ENCODE assay signal across 42 mouse cellular contexts in genomic region chr19:46205680-46206079, GRCm38 (mm10). TPM values are rescaled to one million over a fixed set of nuclear protein-coding genes. Genes with fewer than 3 reads are reported as not detected.
"Had no signal": no experiment of that assay in that cellular context is flagged by ENCODE, and none has a peak within 500 bp of the region (broad histone marks: within the 10 kb centered on the region; RNA-seq: fewer than 3 reads in every experiment).

No protein-coding gene starts in this region.

- H3K4me1 ChIP-seq: limb, embryonic 10.5 days; limb, embryonic 12.5 days; limb, embryonic 13.5 days; limb, embryonic 15.5 days; liver, embryonic 12.5 days; liver, embryonic 13.5 days; liver, embryonic 15.5 days; lung, embryonic 15.5 days; megakaryocyte, embryonic 14.5 days; midbrain, embryonic 10.5 days; midbrain, embryonic 12.5 days; midbrain, embryonic 15.5 days; neural tube, embryonic 12.5 days had no signal

- H3K36me3 ChIP-seq: limb, embryonic 10.5 days; limb, embryonic 12.5 days; limb, embryonic 13.5 days; limb, embryonic 15.5 days; liver, embryonic 12.5 days; liver, embryonic 13.5 days; liver, embryonic 15.5 days; lung, embryonic 15.5 days; midbrain, embryonic 10.5 days; midbrain, embryonic 12.5 days; midbrain, embryonic 15.5 days; neural tube, embryonic 12.5 days had no signal

- H3K27ac ChIP-seq: left cerebral cortex, adult 2 months; limb, embryonic 10.5 days; limb, embryonic 12.5 days; limb, embryonic 13.5 days; limb, embryonic 15.5 days; liver, embryonic 12.5 days; liver, embryonic 13.5 days; liver, embryonic 14.5 days; liver, embryonic 15.5 days; lung, embryonic 15.5 days; macrophage; midbrain, embryonic 10.5 days; midbrain, embryonic 12.5 days; midbrain, embryonic 15.5 days; neural tube, embryonic 12.5 days had no signal

- H3K4me3 ChIP-seq: left cerebral cortex, adult 2 months; limb, embryonic 10.5 days; limb, embryonic 12.5 days; limb, embryonic 13.5 days; limb, embryonic 15.5 days; liver, embryonic 12.5 days; liver, embryonic 13.5 days; liver, embryonic 15.5 days; lung, embryonic 15.5 days; megakaryocyte, embryonic 14.5 days; midbrain, embryonic 10.5 days; midbrain, embryonic 12.5 days; midbrain, embryonic 15.5 days; myocyte; neural tube, embryonic 12.5 days had no signal

- DNase-seq: left cerebral cortex, postnatal 4 days; liver; liver, embryonic 13.5 days; liver, postnatal 0 days; lung, adult 18-20 months; lung, adult 2 months; lung, embryonic 14.5 days; lung, postnatal 10 days; lung, postnatal 14 days; lung, postnatal 36 days; lung, postnatal 4 days; midbrain, embryonic 14.5 days had no signal

- H3K27me3 ChIP-seq: limb, embryonic 12.5 days; limb, embryonic 13.5 days; limb, embryonic 15.5 days; liver, embryonic 12.5 days; liver, embryonic 13.5 days; liver, embryonic 15.5 days; lung, embryonic 15.5 days; megakaryocyte, embryonic 14.5 days; midbrain, embryonic 12.5 days; midbrain, embryonic 15.5 days; neural tube, embryonic 12.5 days had no signal

- H3K9ac ChIP-seq: limb, embryonic 12.5 days; limb, embryonic 13.5 days; limb, embryonic 15.5 days; liver, embryonic 12.5 days; liver, embryonic 13.5 days; liver, embryonic 14.5 days; liver, embryonic 15.5 days; liver, postnatal 0 days; lung, embryonic 14.5 days; lung, embryonic 15.5 days; midbrain, embryonic 12.5 days; midbrain, embryonic 15.5 days; neural tube, embryonic 12.5 days had no signal

- ATAC-seq: liver, embryonic 12.5 days; liver, postnatal 0 days; lung, postnatal 0 days; midbrain, embryonic 15.5 days; midbrain, embryonic 16.5 days had no signal

- H3K9me3 ChIP-seq: limb, embryonic 10.5 days; limb, embryonic 12.5 days; limb, embryonic 13.5 days; limb, embryonic 15.5 days; liver, embryonic 12.5 days; liver, embryonic 13.5 days; liver, embryonic 15.5 days; lung, embryonic 15.5 days; megakaryocyte, embryonic 14.5 days; midbrain, embryonic 10.5 days; midbrain, embryonic 12.5 days; midbrain, embryonic 15.5 days; neural tube, embryonic 12.5 days had no signal

- H3K4me2 ChIP-seq: limb, embryonic 12.5 days; limb, embryonic 13.5 days; limb, embryonic 15.5 days; liver, embryonic 11.5 days; liver, embryonic 12.5 days; liver, embryonic 13.5 days; liver, embryonic 15.5 days; lung, embryonic 14.5 days; lung, embryonic 15.5 days; midbrain, embryonic 12.5 days; midbrain, embryonic 15.5 days; neural tube, embryonic 12.5 days had no signal

RNA-seq across cellular contexts. Expression of gene Pitx3, which starts 57.6 kb away (rescaled TPM):
- total RNA-seq: left cerebral cortex, adult 2 months; left cerebral cortex, adult 8-10 months; left cerebral cortex, postnatal 10 days; left cerebral cortex, postnatal 14 days; left cerebral cortex, postnatal 25 days; left cerebral cortex, postnatal 36 days; left cerebral cortex, postnatal 4 days; liver, adult 2 months; megakaryocyte progenitor cell, adult 5-6 weeks; megakaryocyte, adult 5-6 weeks; megakaryocyte-erythroid progenitor cell, adult 5-6 weeks; monocyte, adult 5-6 weeks had no signal
- polyA plus RNA-seq: liver, adult 2 months; liver, embryonic 14.5 days; liver, postnatal 0 days; lung, embryonic 16.5 days; lung, postnatal 0 days; macrophage had no signal
